Mouse (Mus musculus) heart, embryonic 13.5 days (tissue): ENCODE results near the gene Otud3. TPM values are rescaled to one million over a fixed set of nuclear protein-coding genes. Genes with fewer than 3 reads are reported as not detected.
"Not testable (repeated sequence)": the region's sequence is repeated elsewhere in the genome, so short reads cannot be mapped to it uniquely, and the experiment has no call there.

ENCODE experiments used
- ATAC-seq: fragments of 200-750 bp; cut with Nextera tagmentation; 2 replicates; pipeline ENCODE4 v1.8.0; 2017; ENCODE audit warnings: moderate TSS enrichment; ENCODE audit not compliant: insufficient number of reproducible peaks, low FRiP score, low TSS enrichment; ENCODE audit errors: extremely low read depth
- H3K27ac ChIP-seq: fragments of 300-500 bp; sonication (generic); replicated peaks from 2 replicates; pipeline ENCODE4 v1.5.1; 2015; ENCODE audit warnings: moderate library complexity, mild to moderate bottlenecking, inconsistent platforms
- H3K27me3 ChIP-seq: fragments of 300-500 bp; sonication (generic); replicated peaks from 2 replicates; pipeline ENCODE4 v1.6.1; 2015; ENCODE audit warnings: mild to moderate bottlenecking, inconsistent platforms
- H3K36me3 ChIP-seq: fragments of 300-500 bp; sonication (generic); 2 replicates; pipeline ENCODE4 v1.6.1; 2015; ENCODE audit warnings: mild to moderate bottlenecking, inconsistent platforms
- H3K4me1 ChIP-seq: fragments of 300-500 bp; sonication (generic); 2 replicates; pipeline ENCODE4 v1.6.1; 2015; ENCODE audit warnings: inconsistent platforms
- H3K4me2 ChIP-seq: fragments of 300-500 bp; sonication (generic); 2 replicates; pipeline ENCODE4 v1.6.1; 2015; ENCODE audit warnings: inconsistent platforms, mild to moderate bottlenecking, moderate library complexity
- H3K4me3 ChIP-seq: fragments of 300-500 bp; sonication (generic); 2 replicates; pipeline ENCODE4 v1.5.1; 2015; ENCODE audit warnings: moderate library complexity, mild to moderate bottlenecking, inconsistent platforms
- H3K9ac ChIP-seq: fragments of 300-500 bp; sonication (generic); 2 replicates; pipeline ENCODE4 v1.6.1; 2015; ENCODE audit warnings: inconsistent platforms, mild to moderate bottlenecking, moderate library complexity
- H3K9me3 ChIP-seq: fragments of 300-500 bp; sonication (generic); 2 replicates; pipeline ENCODE4 v1.6.1; 2016; ENCODE audit warnings: inconsistent platforms
- WGBS: fragments of 180-500 bp; shearing (Covaris S2); methylation state at CpG from one replicate; pipeline ENCODE4 v1.1.7; 2015; ENCODE audit warnings: mixed read lengths; 5-methylcytosine and 5-hydroxymethylcytosine counted together
- polyA plus RNA-seq: library from polyadenylated mRNA; unstranded; fragments of >200 nt; fragmentation: Nextera tagmentation; extraction: Ambion mirVana; gene quantifications from 2 replicates; pipeline ENCODE4 v1.2.1, GENCODE M21; 2015

Gene Otud3
- polyA plus RNA-seq, 1 experiment from 2014 or later, result 3.8 TPM

DNA sequence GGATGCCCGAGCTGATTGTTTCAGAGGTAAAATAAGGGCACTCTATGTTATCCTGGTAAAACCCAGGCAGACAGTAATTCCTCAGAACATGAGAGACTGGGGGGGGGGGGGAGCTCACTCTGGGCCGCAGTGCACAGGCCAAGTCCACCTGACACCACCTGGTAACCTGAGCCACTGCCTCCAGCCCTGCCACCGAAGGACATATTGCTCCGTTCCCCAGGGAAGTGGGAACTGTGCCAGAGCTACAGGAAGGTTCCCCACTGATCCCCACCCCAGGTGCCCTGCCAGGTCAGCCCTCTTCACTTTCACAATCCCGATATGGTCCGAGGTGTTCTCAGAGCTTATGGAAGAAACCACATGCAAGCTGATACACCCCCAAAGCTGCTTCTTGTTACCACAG, 21.1 kb downstream of the Otud3 start:
- ATAC-seq, result no peak
- Histone ChIP-seq H3K36me3 (peaks cover 38% of the 10 kb centered on the region), H3K4me3 (no peak overlapping the region), H3K27me3 (0 out of 2 replicates have a peak, but pooled peaks cover 3% of the 10 kb centered on the region), H3K4me2 (no peak overlapping the region), H3K9ac (no peak overlapping the region), H3K27ac (no peak overlapping the region), H3K4me1 (no peaks in the 10 kb centered on the region; the same call in 1 of the 2 replicates), H3K9me3 (no peaks in the 10 kb centered on the region)
- WGBS, result 77% methylated on average over 6 of the region's 6 CpGs

DNA sequence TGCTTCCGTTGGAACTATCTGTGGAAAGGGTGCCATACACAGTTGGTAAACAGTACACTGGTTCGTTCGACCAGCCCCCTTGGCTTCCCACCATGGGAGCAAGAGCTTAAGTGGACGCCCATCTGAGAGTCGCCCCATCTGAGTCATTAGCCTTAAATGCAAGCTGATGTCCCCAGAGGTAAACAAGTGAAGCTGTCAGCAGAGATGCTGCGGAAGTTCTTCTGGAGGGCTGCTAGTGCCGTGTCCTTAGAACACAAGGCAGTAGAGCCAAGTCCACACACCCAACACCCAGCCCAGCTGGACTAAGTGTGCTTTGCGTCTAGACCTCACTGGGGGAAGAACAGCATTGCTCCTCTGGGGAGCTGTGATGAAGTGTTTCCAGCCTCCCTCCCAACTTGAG, 24.1 kb downstream of the Otud3 start:
- Histone ChIP-seq H3K4me3 (no peak overlapping the region), H3K27ac (no peak overlapping the region), H3K4me2 (no peak overlapping the region), H3K36me3 (peaks cover 16% of the 10 kb centered on the region), H3K9me3 (no peaks in the 10 kb centered on the region), H3K4me1 (no peaks in the 10 kb centered on the region), H3K27me3 (0 out of 2 replicates have a peak, but pooled peaks cover 3% of the 10 kb centered on the region), H3K9ac (no peak overlapping the region)
- WGBS, result 66% methylated on average over 8 of the region's 8 CpGs
- no peak for ATAC-seq

DNA sequence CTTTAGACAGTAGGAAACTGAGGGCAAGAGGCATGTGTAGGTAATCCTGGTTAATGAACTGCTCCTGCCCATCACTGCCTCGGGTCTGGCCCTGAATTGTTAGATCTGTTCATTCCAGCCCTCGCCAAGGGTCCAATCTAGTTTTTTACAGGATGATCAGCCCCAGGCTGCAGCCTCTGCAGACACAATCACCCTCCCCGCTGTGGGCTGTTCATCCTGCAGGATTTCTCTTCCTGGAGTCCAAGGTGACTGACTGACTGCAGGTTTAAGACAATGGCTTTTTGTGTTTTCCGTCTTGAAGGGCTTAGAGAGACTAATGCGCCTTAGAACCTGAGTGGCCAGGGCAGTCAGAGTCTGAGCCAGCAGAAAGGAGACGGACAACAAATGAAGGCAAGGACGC, 24.6 kb downstream of the Otud3 start:
- no peak overlapping the region for H3K27ac ChIP-seq
- no peaks in the 10 kb centered on the region for H3K4me1 ChIP-seq
- no peaks in the 10 kb centered on the region for H3K9me3 ChIP-seq
- peaks cover 12% of the 10 kb centered on the region for H3K36me3 ChIP-seq
- 0 out of 2 replicates have a peak, but pooled peaks cover 3% of the 10 kb centered on the region for H3K27me3 ChIP-seq
- 64% methylated on average over 7 of the region's 7 CpGs for WGBS
- H3K4me3 ChIP-seq, result no peak overlapping the region
- H3K4me2 ChIP-seq, result no peak overlapping the region
- no peak for ATAC-seq
- H3K9ac ChIP-seq, result no peak overlapping the region

DNA sequence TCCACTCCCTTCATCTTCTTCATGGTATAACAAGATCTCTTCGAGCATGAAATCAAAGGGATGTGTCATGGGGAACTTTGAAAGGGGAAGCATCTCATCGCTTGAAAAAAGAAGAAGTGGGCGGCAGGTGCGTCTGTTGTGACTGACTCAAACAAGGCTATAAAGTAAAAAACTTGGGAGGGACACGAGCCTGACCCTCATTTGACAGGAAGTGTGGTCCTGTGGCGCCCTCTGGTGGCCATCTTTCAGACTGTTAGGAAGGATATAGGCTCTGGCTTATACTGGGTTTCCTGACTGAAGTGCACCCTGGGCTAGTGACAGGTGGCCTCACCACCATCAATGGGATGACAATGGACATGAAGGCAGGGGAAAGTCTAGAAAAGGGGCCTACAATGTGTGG, 29.5 kb downstream of the Otud3 start:
- Histone ChIP-seq H3K36me3 (no peaks in the 10 kb centered on the region), H3K27me3 (peaks cover 44% of the 10 kb centered on the region), H3K4me3 (no peak overlapping the region), H3K4me1 (peaks cover 1% of the 10 kb centered on the region; the same call in 1 of the 2 replicates), H3K9ac (no peak overlapping the region), H3K27ac (no peak overlapping the region), H3K4me2 (no peak overlapping the region), H3K9me3 (no peaks in the 10 kb centered on the region)
- 13% methylated on average over 6 of the region's 6 CpGs for WGBS
- no peak for ATAC-seq

DNA sequence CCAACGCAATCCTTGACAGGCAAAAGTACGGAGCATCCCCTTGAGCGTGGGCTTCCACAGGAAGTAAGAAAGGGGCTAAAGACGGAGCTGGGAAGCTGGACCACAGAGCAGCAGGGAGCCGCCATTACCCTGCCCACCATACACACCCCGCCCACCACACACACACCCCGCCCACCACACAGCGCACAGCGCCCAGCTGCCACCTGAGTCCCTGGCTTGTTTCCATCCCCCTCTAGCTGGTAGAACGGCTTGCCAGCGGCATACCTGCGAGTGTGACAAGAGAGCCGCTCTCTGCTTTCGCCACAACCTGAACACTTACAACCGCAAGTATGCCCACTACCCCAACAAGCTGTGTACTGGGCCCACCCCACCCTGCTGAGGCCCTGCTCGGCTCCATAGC, 31.6 kb downstream of the Otud3 start:
- peaks cover 9% of the 10 kb centered on the region; the same call in 1 of the 2 replicates for H3K4me1 ChIP-seq
- H3K4me3 ChIP-seq, result peak overlapping the region; percentile 11; the same call in 1 of the 2 replicates
- H3K36me3 ChIP-seq, result no peaks in the 10 kb centered on the region
- H3K4me2 ChIP-seq, result peak overlapping the region; percentile 53
- no peak for ATAC-seq
- peaks cover 42% of the 10 kb centered on the region for H3K27me3 ChIP-seq
- 13% methylated on average over 16 of the region's 16 CpGs for WGBS
- H3K9ac ChIP-seq, result peak overlapping the region; percentile 54; the same call in 1 of the 2 replicates
- H3K27ac ChIP-seq, result no peak overlapping the region
- no peaks in the 10 kb centered on the region for H3K9me3 ChIP-seq

DNA sequence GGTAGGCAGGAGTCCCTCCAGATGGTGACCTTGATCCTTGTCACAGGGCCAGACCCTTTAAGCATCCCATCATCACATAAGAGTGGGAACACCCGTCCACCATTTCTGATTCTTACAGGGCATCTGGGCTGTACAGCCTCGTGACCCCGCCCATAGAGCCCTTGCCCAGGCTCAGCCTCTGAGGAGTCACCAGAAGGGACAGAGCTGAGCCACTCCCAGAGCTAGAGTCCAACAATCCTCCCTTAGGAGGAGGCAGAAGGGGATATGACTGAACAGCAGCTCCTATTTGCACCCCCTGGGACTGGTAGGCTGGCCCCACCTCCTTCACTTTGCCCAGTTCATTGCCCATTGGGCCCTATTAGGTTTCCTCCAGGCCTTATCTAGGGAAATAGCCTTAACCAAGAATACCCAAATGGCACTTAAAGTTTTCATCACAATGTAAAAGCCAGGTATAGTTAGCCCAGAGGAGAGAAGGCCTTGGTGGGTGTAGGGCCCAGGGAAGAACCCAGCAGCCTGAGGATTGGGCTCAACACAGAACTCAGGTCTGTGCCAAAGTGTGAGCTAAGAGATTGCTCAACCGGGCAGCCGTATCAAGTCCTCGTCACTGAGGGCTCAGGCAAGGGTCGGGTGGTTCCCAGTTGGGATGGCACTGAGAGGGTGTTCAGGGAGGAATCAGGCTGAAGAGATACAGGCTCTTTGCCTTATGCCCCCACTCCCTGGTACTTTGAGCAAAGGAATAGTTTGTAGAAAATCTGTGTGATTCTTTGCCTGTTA, 32.7 kb downstream of the Otud3 start:
- Histone ChIP-seq H3K4me1 (peaks cover 9% of the 10 kb centered on the region; the same call in 1 of the 2 replicates), H3K27me3 (peaks cover 42% of the 10 kb centered on the region), H3K9ac (no peak overlapping the region), H3K36me3 (no peaks in the 10 kb centered on the region), H3K27ac (no peak overlapping the region), H3K4me2 (no peak overlapping the region), H3K4me3 (no peak overlapping the region), H3K9me3 (no peaks in the 10 kb centered on the region)
- WGBS, result 77% methylated on average over 7 of the region's 7 CpGs
- ATAC-seq, result no peak

DNA sequence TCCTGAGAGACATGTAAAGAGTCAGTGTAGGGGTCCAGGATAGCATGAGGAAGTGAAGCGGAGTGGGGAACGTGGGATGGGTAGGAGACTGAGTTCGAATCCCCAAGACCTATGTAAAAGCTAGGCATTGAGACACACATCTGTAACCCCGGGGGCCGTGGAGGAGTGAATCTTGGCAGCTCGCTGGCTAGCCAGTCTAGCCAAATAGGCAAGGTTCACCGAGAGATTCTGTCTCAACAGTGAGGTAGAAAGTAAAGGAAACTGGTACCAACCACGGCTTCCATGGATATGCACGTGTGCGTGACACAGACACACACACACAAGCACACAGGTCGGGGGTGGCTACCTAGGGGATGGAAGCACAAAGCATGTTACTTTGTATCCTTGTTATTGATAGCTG, 33.9 kb downstream of the Otud3 start:
- 75% methylated on average over 11 of the region's 11 CpGs for WGBS
- H3K4me2 ChIP-seq, result no peak overlapping the region
- H3K27me3 ChIP-seq, result peaks cover 42% of the 10 kb centered on the region
- H3K4me1 ChIP-seq, result peaks cover 9% of the 10 kb centered on the region; the same call in 1 of the 2 replicates
- H3K27ac ChIP-seq, result no peak overlapping the region
- H3K36me3 ChIP-seq, result no peaks in the 10 kb centered on the region
- no peaks in the 10 kb centered on the region for H3K9me3 ChIP-seq
- no peak overlapping the region for H3K4me3 ChIP-seq
- ATAC-seq, result no peak
- no peak overlapping the region for H3K9ac ChIP-seq

DNA sequence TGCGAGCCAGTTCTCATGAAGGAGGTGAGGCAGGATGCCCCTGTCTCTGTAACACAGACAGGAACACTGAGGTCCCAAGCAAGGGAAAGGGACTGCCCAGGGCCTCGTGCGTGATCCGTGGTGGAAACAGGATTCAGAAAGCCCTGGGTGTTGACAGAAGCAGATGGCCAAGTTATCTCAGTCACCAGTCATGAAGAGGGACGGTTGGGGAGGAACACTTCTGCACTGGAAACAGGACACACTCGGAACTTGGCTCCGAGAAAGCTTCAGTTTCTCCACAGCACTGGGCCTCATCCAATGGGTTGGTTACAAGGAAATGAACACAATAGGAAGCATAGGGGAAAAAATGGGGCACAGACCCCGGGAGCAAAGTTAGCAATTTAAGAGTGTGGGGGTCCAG, 35.0 kb downstream of the Otud3 start:
- H3K27ac ChIP-seq, result no peak overlapping the region
- no peak for ATAC-seq
- H3K9ac ChIP-seq, result no peak overlapping the region
- no peak overlapping the region for H3K4me2 ChIP-seq
- H3K4me3 ChIP-seq, result no peak overlapping the region
- WGBS, result 27% methylated on average over 8 of the region's 8 CpGs
- peaks cover 9% of the 10 kb centered on the region; the same call in 1 of the 2 replicates for H3K4me1 ChIP-seq
- H3K27me3 ChIP-seq, result peaks cover 40% of the 10 kb centered on the region
- no peaks in the 10 kb centered on the region for H3K36me3 ChIP-seq
- H3K9me3 ChIP-seq, result no peaks in the 10 kb centered on the region

DNA sequence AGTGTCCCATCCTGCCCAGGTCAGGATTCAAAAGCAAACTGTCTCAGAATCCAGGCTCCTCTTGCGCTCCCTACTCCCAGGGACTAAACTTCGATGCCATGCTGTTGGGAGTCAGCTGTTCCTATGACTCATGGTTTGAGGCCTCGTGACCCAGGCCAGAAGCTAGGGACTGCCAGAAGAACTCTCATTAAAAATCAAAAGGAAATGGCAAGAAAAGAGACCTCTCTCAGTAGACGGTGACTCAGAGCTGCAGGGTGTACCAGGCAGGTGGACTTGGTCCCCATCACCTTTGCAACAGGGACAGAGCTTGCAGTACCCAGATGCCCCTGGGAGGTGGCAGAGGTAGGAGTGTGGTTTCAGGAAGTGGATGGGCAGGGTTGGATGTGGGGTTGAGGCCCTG, 36.0 kb downstream of the Otud3 start, which contains the start of gene Pla2g2e:
Pla2g2e (plus strand) TSS at position 212 of the 400 bp plus-strand sequence.
- Histone ChIP-seq H3K4me3 (no peak within 1 kb of the TSS), H3K4me1 (peaks cover 9% of the 10 kb centered on the region; the same call in 1 of the 2 replicates), H3K9me3 (no peaks in the 10 kb centered on the region), H3K27ac (no peak within 1 kb of the TSS), H3K4me2 (no peak within 1 kb of the TSS), H3K36me3 (no peaks in the 10 kb centered on the region), H3K27me3 (peaks cover 33% of the 10 kb centered on the region), H3K9ac (no peak within 1 kb of the TSS)
- ATAC-seq, result no peak
- WGBS, result 71% methylated on average over 4 of the region's 4 CpGs

DNA sequence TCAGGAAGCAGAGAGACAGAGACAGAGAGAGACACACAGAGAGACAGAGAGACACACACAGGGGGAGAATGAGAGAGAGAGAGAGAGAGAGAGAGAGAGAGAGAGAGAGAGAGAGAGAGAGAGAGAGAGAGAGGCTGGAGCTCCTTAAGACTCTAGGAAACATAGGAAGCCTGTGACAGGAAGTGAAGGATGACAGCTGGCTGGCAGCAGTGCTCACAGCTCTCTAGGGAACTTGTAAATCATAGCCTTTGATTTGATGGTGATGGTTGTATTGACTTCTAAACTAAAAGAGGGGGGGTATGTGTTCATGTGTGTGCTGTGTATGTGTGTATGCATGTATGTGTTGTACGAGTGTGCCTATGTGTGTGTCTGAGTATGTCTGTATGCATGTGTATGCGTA, 37.8 kb downstream of the Otud3 start:
- Histone ChIP-seq H3K27me3 (peaks cover 15% of the 10 kb centered on the region), H3K9me3 (peaks cover 2% of the 10 kb centered on the region; the same call in 1 of the 2 replicates), H3K27ac (no peak overlapping the region), H3K4me1 (0 out of 2 replicates have a peak, but pooled peaks cover 9% of the 10 kb centered on the region), H3K4me2 (no peak overlapping the region), H3K36me3 (no peaks in the 10 kb centered on the region), H3K4me3 (no peak overlapping the region), H3K9ac (no peak overlapping the region)
- 86% methylated on average over 2 of the region's 2 CpGs for WGBS
- no peak for ATAC-seq

DNA sequence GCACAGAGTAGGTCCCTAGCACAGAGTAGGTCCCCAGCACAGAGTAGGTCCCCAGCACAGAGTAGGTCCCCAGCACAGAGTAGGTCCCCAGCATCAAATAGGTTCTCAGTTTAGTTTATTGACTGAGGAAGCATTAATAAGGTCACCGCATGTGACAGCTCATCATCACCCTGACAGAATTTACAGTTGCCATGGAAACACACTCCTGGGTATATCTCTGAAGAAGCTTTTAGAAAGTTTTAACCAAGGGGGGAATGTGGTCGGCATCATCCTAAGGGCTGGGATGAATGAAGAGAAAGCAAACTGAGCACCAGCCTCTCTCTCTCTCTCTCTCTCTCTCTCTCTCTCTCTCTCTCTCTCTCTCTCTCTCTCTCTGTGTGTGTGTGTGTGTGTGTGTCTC, 38.5 kb downstream of the Otud3 start:
- peaks cover 10% of the 10 kb centered on the region for H3K27me3 ChIP-seq
- ATAC-seq, H3K4me2 ChIP-seq, H3K36me3 ChIP-seq, H3K4me3 ChIP-seq, H3K9ac ChIP-seq, H3K9me3 ChIP-seq, H3K4me1 ChIP-seq, H3K27ac ChIP-seq: not testable (repeated sequence)
- WGBS, result 79% methylated on average over 2 of the region's 2 CpGs

DNA sequence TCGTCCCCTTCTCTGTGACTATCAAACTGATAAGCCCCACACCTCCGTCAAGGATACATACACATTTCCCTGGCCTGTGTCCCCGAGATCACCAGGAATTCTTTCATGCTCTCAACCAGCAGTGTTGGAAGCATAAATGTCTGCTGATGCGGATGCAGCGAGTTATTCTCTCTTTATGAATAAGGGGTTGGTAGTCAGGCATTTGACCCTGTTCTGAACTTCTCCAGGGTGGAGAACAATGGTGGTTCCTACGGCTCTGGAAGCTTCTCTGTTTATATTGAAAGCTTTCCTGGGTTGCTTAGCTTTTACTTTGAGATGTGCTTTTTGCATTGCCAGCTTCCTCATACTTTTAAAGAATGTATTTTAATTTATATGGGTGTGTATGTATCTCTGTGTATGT, 39.9 kb downstream of the Otud3 start, which contains the start of gene Gm13030:
Gm13030 (minus strand) TSS at position 101 of the 400 bp plus-strand sequence.
- 76% methylated on average over 6 of the region's 6 CpGs for WGBS
- no peaks in the 10 kb centered on the region for H3K36me3 ChIP-seq
- 0 out of 2 replicates have a peak, but pooled peaks cover 4% of the 10 kb centered on the region for H3K4me1 ChIP-seq
- no peak within 1 kb of the TSS for H3K27ac ChIP-seq
- H3K4me2 ChIP-seq, result no peak within 1 kb of the TSS
- H3K9ac ChIP-seq, result no peak within 1 kb of the TSS
- no peak within 1 kb of the TSS for H3K4me3 ChIP-seq
- no peaks in the 10 kb centered on the region for H3K27me3 ChIP-seq
- no peak for ATAC-seq
- peaks cover 8% of the 10 kb centered on the region; the same call in 1 of the 2 replicates for H3K9me3 ChIP-seq
